Mouse (Mus musculus) adipose tissue, adult 10 weeks (tissue): ENCODE measurements around the gene Hist1h4h. TPM values are rescaled to one million over a fixed set of nuclear protein-coding genes. Genes with fewer than 3 reads are reported as not detected.

Experiments used
- polyA plus RNA-seq: library from polyadenylated mRNA; stranded (reverse); fragments of 350-450 nt; fragmentation: Illumina TruSeq; extraction: RNeasy Lipid Tissue Mini Kit (QIAGEN cat#74804); gene quantifications from one replicate; pipeline ENCODE4 v1.2.3, GENCODE M21; 2014; ENCODE audit warnings: low read depth, low replicate concordance

Hist1h4h gene
- polyA plus RNA-seq, 1 experiment from 2014 or later: 24.5 TPM

Other genes starting within 250 kb of the Hist1h4h start
- gene Zfp322a, start 161.8 kb upstream of the Hist1h4h start, polyA plus RNA-seq: 13.4 TPM
- 5.0 TPM for gene Abt1, start 107.2 kb upstream of the Hist1h4h start, polyA plus RNA-seq
- gene Btn1a1, start 65.1 kb upstream of the Hist1h4h start, polyA plus RNA-seq: 0.19 TPM
- gene Btn2a2, start 42.2 kb upstream of the Hist1h4h start, polyA plus RNA-seq: not detected
- gene Hist1h2af, start 2.9 kb downstream of the Hist1h4h start, polyA plus RNA-seq: not detected
- gene Hist1h3g, start 4.4 kb downstream of the Hist1h4h start, polyA plus RNA-seq: not detected
- 0.24 TPM for gene Hist1h2bh, start 12.3 kb downstream of the Hist1h4h start, polyA plus RNA-seq
- not detected for gene Hist1h3f, start 13.0 kb downstream of the Hist1h4h start, polyA plus RNA-seq
- not detected for gene Hist1h4f, start 20.6 kb downstream of the Hist1h4h start, polyA plus RNA-seq
- gene Hist1h1d, start 22.2 kb downstream of the Hist1h4h start, polyA plus RNA-seq: 0.16 TPM
- gene Hist1h3e, start 31.3 kb downstream of the Hist1h4h start, polyA plus RNA-seq: 0.67 TPM
- gene Hist1h2ae, start 40.2 kb downstream of the Hist1h4h start, polyA plus RNA-seq: not detected
- 3.0 TPM for gene Hist1h2bg, start 40.3 kb downstream of the Hist1h4h start, polyA plus RNA-seq
- gene Hist1h2bf, start 43.1 kb downstream of the Hist1h4h start, polyA plus RNA-seq: not detected
- not detected for gene Hist1h2ad, start 43.3 kb downstream of the Hist1h4h start, polyA plus RNA-seq
- gene Hist1h3d, start 44.7 kb downstream of the Hist1h4h start, polyA plus RNA-seq: 0.92 TPM
- 0.56 TPM for gene Hist1h4d, start 50.5 kb downstream of the Hist1h4h start, polyA plus RNA-seq
- gene Hist1h2be, start 90.1 kb downstream of the Hist1h4h start, polyA plus RNA-seq: 7.3 TPM
- 3.9 TPM for gene Hist1h1e, start 91.5 kb downstream of the Hist1h4h start, polyA plus RNA-seq
- gene Hist1h2ac, start 152.9 kb downstream of the Hist1h4h start, polyA plus RNA-seq: 0.42 TPM
- 128 TPM for gene Hist1h2bc, start 153.1 kb downstream of the Hist1h4h start, polyA plus RNA-seq
- not detected for gene Hist1h1t, start 164.8 kb downstream of the Hist1h4h start, polyA plus RNA-seq
- 0.73 TPM for gene Hist1h4c, start 167.4 kb downstream of the Hist1h4h start, polyA plus RNA-seq
- 35.7 TPM for gene Hfe, start 179.8 kb downstream of the Hist1h4h start, polyA plus RNA-seq
- 73.4 TPM for gene Hist1h1c, start 207.8 kb downstream of the Hist1h4h start, polyA plus RNA-seq
- gene Hist1h3c, start 214.6 kb downstream of the Hist1h4h start, polyA plus RNA-seq: not detected
- not detected for gene Hist1h2bb, start 215.7 kb downstream of the Hist1h4h start, polyA plus RNA-seq
- gene Hist1h2ab, start 220.1 kb downstream of the Hist1h4h start, polyA plus RNA-seq: not detected
- gene Hist1h3b, start 221.2 kb downstream of the Hist1h4h start, polyA plus RNA-seq: not detected
- gene Hist1h4b, start 226.0 kb downstream of the Hist1h4h start, polyA plus RNA-seq: not detected
- gene Hist1h4a, start 230.2 kb downstream of the Hist1h4h start, polyA plus RNA-seq: 2.5 TPM
- gene Hist1h3a, start 231.3 kb downstream of the Hist1h4h start, polyA plus RNA-seq: not detected
- gene Hist1h1a, start 232.6 kb downstream of the Hist1h4h start, polyA plus RNA-seq: not detected
- 0.15 TPM for gene Trim38, start 238.9 kb downstream of the Hist1h4h start, polyA plus RNA-seq